Mouse (Mus musculus) mesoderm, embryonic 11.5 days (tissue): ENCODE measurements around the gene Kazald1.

Experiments
- DNase-seq: peaks from one replicate; pipeline ENCODE4 v3.0.0-alpha.2; 2012; ENCODE audit warnings: low read depth, low spot score

Kazald1 gene

DNA sequence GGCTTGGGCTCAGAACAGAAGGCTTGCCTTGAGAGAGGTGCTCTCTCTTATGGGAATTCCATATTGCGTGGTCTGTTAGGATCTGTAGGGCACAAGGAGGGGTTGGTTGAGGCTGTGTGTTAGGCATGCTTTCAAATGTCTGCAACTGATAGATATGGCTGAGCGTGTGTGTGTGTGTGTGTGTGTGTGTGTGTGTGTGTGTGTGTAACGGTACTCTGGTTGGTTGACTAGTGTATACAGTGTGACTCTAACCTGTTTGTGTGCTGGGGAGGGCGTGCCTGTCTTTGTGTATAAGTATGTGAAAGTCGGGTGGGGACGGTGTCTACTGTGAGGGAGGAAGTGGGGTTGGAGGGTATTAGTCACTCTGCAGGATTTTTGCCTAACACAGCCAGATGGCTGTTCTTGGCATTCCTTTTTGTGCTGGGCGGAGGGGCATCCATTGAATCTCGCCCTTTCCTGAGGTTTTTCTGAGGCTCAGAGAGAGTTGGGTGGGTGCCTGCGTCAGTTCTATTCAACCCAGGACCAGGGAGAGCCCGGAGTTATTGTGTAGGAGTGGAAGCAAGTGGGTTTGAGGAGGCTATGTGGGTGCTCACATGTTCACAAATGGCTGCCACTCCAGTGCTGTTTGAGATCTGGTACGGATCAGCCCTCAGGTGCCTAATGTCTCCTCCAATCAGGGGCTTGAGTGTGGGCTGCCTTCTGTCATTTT, 27.0 kb upstream of the Kazald1 start:
- no peak for DNase-seq

DNA sequence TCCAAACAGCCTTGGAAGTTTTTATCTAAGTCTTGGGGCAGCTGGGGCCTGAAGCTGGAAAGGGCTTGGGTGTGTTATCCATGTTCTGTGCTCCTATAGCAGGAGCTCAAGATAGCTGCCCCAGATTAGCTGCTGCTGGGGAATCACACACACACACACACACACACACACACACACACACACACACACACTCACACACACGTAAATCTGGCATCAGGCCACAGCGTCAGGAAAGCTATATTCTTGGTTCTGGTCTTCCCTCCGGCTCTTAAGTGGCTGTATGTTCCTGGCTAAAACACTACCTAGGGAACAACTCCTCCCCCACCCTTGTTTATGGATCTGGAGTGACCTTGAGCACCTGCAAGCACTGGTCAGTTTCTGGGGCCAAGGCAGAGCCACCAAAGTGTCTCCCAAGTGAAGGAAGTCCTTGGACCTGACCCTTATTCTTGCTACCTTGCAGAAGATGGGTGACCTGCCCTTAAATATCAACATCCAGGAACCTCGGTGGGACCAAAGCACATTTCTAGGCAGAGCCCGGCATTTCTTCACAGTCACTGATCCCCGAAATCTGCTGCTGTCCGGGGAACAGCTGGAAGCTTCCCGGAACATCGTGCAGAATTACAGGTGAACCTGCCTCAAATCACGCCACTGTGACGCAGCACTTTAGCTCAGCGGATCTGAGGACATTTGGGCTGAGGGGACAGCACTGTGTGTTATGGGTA, 26.2 kb upstream of the Kazald1 start:
- no peak for DNase-seq

DNA sequence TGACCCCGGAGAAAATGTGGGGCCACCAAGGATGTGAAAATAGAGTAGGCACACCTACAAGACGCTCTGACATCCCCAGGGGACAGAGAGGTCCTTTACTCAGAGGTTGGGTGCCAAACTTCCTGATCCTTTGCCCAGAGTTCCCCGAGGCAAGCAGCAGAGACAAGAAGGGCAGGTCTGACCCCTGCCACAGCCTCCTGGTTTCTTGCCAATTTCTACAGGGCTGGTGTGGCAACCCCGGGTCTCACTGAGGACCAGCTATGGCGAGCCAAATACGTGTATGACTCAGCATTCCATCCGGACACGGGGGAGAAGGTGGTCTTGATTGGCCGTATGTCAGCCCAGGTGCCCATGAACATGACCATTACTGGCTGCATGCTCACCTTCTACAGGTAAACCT, 25.5 kb upstream of the Kazald1 start:
- DNase-seq, result no peak

DNA sequence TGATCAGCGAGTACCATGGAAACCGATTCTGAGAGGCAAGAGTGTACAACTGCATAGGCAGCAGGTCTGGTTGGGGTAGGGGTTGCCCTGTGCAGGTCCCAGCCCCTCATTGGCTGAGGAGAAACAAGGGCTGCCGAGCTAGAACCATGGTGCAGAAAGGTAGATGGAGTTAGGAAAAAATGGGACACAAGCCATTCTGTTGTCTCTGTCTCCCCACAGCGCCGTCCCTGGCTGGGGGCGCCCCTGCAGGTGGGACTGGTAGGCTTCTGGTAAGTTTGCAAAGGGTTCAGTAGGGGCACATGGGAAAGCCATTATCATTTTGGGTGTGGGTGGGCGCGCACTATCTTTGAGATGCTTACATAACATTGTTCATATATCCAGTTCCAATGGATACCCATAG, 21.6 kb upstream of the Kazald1 start:
- DNase-seq, result no peak

DNA sequence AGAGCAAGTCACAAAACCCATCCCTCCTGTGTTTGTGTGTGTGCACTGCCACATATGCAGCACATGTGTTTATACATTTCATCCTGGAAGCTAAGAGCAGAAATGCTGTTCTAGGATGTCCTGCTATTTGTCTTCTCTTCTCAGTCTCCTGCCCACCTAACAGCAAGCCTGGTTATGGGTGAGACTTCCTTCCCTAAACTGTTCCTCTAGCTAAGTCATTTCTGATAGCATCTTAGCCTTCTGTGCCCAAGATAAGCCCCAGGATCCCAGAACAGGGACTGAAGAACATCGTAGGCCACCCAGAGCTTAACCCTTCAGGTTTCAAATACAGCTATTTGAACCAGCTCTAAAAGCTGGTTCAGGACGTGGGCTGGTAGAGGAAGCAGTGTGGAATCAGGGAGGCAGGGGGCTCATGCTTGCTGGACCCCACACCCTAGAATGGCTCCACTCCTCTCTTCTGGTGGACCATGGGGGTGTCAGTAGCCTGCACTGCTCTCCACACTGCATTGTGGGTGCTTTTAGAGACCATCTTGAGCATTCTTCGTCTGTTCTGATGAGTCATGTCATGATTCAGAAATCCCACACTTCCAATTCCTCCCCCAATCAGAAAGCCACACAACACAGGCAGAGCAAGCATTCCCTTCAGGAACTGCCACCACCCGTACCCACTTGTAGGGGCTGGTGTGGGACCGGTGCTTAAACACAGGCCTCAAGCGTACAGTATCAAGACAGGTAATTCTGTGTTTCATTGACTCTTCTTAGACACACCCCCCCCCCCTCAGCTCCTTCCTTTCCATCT, 19.9 kb upstream of the Kazald1 start:
- no peak for DNase-seq

DNA sequence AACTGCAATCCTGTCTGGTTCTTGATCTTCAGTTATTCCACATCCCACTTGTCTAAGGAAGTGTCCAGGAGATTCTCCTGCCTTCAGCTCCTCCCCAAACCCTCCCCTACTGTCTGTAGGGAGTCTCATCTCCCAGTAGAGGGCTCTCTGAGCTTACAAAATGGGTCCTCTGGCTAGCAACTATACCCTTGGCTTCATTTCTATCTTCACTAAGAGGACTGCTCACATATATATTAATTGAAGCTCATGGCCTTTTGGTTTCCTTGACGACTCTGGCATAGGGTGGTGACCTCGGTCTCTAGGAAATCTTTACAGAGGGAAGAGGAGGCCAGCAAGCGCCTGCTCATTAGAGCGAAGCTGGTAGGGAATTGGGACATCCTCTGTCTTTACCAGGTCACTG, 18.7 kb upstream of the Kazald1 start:
- DNase-seq, result no peak

DNA sequence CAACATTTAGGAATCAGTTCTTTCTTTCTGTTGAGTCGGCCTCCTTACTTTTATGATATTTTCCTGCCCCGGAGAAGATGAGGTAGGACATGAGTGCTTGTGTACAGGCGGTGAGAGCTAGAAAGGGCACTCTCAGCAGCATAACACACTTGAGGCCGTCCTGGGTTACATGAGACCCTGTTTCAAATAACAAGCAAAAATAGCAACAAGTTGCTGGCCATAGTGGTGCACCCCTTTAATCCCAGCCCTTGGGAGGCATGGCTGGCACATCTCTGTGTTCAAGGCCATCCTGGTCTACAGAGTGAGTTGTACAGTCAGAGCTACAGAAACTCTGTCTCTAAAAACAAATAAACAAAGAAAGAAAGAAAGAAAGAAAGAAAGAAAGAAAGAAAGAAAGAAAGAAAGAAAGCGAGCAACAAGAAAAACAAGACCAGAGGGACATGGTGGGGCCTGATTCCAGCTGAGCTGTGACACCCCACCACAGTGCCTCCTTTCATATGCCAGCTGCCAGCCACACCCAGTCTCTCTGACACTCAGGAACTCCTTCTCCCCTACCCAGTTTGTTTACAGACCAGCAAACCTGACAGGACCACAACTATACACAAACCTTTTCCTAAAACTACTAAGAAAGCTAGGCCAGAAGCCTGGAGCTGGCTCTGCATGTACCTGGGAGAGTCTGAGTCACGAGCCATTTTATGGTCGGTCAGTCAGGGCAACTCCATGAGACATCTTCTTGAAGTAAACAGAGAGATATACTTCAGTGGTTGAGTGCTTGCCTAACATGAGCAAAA, 17.9 kb upstream of the Kazald1 start:
- no peak for DNase-seq

DNA sequence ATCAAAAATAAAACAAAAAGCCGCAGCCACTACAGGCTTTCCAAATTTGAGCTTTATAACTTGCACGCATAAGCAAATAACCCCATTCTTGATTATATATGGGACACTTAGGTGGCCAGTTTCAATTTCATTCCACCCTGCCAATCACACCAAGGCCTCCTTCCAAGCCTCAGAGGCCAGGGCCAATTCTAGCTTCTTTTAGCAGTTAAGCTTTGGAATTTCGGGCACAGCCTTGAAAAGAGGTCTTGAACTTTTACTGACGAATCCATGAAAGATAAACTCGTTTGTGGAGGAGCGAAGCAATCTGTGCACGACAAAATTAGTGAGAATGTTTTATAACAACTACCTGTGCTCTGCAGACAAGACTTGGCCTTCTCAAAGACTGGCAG, 17.3 kb upstream of the Kazald1 start:
- DNase-seq, result no peak

DNA sequence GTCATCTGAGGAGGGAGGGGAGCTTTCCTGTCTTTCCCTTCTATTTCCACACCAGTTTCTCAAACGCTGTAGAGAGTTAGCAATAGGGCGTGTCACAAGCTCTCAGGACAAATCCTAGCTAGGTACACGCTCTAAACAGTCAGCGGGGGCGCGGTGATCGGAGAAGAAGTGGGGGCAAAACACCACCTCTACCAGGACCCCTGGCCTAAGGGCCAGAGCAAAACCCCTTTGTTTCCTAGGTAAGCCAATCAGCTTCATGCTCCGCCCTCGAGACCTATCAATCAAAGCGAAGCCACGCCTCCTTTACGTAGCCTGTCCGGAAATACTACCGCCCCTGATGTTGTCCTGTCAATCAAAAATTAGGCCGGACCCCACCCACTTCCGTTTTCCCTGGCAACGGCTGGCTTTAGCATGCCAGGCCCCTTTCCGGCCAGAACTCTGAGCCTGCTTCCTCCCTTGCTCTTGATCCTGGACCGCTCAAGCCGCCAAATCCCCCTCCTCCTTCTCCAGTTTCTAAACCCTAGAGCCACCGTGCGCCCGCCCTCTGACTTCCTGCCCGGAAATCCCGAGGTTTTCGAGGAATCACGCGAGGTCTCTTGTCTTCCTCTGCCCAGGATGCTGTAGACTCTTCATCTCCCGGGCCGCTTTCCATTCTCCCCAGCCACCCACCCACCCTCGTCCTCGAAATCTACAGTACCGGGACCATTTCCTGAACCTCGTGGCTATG, 16.8 kb upstream of the Kazald1 start:
- peak; percentile 99 for DNase-seq

DNA sequence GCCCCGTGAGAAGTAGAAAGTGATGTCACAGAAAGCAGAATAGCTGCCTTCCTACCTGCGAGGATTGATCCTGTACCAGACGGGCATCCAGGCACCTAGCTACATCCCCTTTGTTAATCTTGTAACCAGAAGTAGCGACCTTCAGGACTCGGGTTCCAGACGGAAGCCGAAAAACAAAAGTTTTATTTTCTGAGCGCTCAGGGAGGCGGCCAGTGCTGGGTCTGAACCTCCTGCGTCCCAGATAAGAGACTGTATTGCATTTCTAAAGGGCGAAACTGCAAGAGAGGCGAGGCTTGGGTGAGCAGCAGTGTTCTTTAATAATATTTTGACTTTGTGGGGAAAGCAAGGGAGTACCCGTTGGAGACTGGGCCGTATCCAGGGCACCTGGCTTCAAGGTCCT, 16.2 kb upstream of the Kazald1 start:
- no peak for DNase-seq

DNA sequence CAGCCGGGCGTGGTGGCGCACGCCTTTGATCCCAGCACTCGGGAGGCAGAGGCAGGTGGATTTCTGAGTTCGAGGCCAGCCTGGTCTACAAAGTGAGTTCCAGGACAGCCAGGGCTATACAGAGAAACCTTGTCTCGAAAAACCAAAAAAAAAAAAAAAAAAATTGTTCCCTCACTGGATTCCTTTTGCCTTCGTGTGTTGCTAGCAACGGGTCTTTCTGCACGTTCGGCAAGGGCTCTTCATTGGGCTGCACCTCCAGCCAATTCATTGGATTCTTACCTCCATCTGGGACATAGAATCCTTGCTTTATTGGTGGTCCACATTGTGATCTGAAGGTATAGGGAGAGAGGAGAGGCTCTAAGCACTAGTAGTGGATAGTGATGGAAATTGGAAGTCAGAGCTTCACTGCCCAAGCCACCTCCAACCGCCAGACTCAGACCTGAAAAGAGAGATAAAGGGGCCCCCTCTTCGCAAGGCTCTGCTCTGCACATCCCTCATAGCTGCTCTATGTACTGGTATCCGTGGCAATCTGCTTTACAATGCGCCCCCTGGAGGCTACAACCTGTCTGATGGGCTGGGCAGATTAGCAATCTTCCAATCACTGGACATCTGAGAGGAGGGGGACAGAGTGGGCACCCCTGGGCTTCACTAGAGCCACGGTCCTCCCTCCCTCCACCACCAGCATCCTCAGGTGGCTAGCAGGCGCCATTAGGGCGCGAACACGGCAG, 11.3 kb upstream of the Kazald1 start:
- DNase-seq, result no peak

DNA sequence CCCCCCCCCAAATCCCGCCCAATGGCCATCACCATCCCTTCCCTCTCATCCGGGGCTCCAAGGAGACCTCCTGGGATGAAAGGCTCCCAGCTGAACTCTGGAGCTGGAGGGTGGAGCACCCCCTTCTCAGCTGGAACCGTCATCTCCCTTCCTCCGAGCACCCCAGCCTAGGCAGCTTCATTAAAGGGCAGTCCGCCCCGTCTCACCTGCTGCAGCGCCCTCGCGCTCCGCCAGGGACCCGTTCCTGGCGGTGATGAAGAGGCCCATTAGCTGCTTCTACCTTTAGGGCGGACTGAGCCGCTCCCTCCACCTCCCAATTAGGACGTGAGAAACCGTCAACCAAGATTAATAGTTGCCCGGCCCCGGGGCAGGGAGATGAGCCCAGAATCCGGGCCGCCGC, 9.8 kb upstream of the Kazald1 start:
- no peak for DNase-seq

DNA sequence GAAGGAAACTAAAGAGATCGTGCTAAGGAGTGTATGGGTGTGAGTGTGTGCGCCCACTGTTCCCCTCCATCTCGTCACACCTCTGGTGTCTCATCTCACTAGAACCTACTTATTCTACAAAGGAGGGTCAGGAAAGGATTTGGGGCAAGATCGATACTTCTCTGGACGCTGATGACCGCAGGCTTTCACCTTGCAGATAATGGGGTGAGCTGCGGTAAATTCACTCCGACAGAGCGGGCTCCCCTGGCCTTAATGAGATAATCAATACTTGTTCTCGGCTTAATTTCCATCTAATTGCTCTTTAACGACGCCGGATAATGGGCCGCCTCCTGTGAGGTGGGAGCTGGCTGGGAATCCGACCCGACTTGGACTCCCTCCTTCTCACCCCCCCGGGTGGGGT, 7.9 kb upstream of the Kazald1 start:
- no peak for DNase-seq

DNA sequence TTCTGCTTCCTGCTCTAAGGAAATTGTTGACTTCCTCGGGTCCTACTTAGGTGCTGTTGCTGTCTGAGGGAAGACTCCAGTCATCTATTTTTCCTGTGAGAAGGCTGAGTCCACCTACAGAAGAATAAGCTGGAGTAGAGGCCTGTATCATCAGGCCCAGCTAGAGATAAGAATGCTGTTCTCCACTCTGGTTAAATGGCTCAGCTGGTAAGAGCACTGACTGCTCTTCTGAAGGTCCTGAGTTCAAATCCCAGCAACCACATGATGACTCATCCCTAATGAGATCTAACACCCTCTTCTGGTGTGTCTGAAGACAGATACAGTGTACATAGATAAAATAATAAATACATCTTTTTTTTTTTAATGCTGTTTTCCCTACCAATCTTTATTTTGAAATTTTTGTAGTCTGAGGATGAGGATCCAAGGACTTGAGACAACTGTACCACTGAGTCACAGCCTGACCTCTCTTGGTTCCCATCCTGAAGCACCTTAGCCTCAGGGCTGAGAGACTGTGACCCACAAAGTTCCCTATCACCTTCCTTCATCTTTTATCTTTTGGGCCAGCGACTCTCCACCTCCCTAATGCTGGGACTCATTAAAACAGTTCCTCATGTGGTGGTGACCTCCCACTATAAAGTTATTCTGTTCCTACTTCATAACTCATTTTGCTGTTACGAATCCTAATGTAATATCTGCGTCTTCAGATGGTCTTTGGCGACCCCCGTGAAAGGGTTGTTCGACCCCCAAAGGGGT, 7.1 kb upstream of the Kazald1 start:
- DNase-seq, result no peak

DNA sequence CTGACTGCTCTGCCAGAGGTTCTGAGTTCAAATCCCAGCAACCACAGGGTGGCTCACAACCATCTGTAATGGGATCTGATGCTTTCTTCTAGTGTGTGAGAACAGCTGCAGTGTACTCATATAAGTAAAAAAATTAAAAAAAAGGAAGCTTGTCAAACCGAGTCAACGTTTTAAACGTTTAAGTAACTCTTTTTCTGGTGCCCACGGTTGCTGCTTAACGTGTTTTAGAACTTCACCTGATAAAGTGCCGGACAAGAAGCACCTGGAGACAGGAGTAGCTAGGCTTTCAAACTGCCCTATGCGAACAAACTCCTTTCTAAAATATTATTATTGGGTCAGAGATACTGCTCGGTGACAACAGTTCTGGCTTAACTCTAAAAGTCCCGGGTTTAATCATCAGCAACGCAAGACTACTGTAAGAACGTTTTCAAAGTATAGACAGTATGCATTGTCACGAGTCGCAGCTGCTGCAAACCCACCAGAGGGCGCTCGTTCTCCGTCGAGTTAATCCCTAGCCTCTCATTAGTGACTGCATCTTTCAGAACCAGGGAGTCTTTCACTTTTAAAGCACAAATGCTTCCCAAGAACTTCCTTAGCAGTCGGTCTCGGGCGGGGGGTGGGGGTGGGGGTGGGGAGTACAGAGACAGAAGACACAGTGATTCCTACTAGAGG, 1.0 kb upstream of the Kazald1 start:
- DNase-seq, result peak; percentile 85

DNA sequence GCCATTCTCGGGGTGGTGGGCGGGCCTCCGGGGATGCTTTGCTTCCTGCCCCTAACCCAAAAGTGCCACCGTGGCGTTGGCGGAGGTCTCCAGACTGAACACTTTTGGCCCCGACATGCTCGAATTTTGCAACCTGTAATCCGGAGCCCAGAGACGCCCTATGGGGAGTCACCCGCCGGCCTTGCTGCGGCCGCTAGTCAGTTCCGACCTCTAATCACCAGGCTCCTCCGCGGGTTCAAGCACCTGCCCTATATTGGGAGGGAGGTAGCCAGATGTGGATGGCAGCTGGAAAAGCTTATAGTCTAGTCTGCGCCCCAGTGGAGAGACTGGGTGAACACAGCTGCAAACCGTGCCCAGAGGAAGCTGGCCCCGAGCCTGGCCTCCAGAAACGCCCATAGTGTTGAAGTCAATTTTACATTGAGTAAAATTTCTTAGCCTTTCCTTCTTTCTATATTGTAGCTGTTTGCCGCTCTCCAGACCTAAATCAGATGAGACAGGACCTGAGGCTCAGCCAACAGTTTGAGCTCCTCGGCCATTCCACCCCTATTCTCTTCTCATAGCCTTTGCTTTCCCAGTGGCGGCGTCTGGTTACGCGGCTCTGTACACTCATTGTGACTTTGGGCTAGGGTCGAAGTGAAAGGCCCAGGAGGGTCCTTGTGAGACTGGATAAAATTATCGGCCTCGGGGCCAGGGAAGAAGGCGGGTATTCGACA, 438 bp downstream of the Kazald1 start:
- DNase-seq, result no peak

DNA sequence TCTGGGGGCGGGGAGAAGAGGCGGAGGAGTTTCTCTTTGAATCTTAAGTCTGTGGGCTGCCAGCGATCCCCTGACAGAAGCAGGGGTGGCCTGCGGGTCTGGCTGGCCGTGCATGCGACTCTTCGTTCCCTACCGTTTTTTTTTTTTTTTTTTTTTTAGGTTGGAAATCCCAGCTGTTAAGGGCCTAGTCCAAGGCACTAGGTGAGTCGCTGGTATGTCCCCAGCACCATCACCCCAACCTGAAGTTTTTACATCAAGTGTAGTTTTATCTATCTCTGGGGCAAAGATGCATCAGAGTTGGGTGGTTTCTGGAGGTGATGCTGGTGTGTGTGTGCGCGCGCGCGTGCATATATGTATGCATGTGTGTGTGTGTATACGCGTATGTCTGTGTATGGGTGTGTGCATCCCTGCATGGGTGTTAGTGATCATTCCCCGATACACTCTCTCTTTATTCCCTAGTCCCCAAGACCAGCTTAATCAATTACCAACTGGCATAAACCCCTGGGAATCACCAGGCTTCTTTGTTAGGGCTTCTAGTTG, 1.1 kb downstream of the Kazald1 start:
- no peak for DNase-seq
